Mouse (Mus musculus) heart, adult 2 months (tissue): ENCODE results near the gene Chkb.

ENCODE experiments used
- CTCF ChIP-seq: fragments of 200-600 bp; IDR thresholded peaks from 2 replicates; pipeline ENCODE4 v1.8.1; 2022; ENCODE audit warnings: antibody characterized with exemption, mild to moderate bottlenecking, moderate library complexity
- EP300 ChIP-seq: fragments of 200-500 bp; IDR thresholded peaks from 2 replicates; pipeline ENCODE4 v1.6.1; 2011; ENCODE audit warnings: low read depth, low read length, control low read depth; ENCODE audit not compliant: insufficient read depth

GRCm38 (mm10) chr15:89396883-89397282, 32.8 kb downstream of the Chkb start:
- TF ChIP-seq EP300 (no peak), CTCF (no peak)
